Mouse (Mus musculus): Measurements from ENCODE around the gene Fbxo36. TPM values are rescaled to one million over a fixed set of nuclear protein-coding genes. Genes with fewer than 3 reads are reported as not detected.

Fbxo36 gene
- 2.8 TPM for polyA plus RNA-seq (2014; fragmentation: Illumina TruSeq; extraction: RNeasy Lipid Tissue Mini Kit (QIAGEN cat#74804); ENCODE audit: low replicate concordance)

DNA sequence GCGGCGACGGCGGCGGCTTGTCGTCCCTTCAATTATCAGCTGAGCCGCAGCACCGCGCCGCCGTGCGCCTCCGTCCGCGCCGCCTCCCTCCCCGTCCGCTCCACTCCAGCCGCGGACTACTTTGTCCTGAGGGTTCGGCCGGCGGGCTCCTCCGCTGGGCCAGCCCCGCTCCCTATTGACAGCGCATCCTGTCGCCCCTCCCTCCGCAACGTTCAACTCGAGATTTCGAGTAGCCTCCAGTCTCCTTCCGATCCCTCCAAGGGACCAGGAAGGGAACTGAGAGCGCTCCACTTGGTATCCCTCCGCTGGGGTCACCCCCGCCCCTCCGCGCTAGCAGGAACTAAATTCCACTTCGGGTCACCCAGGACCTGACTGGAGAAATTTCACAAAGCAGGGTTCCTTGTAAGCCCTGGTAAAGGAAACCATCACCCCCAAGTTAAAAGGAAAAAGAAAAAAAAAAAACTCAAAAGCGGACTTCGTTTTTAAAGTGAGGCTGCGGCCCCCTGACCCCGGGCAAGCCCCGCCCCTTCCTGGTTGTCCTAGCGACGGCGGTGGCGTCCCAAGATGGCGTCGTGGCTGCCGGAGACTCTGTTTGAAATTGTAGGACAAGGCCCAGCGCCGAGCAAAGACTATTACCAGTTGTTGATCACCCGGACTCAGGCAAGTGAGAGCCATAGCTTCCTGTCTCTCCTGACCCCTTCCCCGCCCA is at the start of gene Fbxo36:
Gene Fbxo36 (plus strand): TSS at position 533 of the 709 bp plus-strand sequence.

GRCm38 (mm10) chr1:84840018-84840664 is 500 bp downstream of the Fbxo36 start, which contains the start of gene Trip12:
TSS of gene Trip12 (minus strand) at chr1:84840516.

GRCm38 (mm10) chr1:84934503-84935333 is 95.1 kb downstream of the Fbxo36 start, which contains the start of gene Slc16a14:
TSS of gene Slc16a14 (minus strand) at chr1:84935134.

Other genes with a start within 250 kb of the Fbxo36 start
- gene Dner, start 143.6 kb upstream of the Fbxo36 start, polyA plus RNA-seq (2014; fragmentation: Illumina TruSeq; extraction: RNeasy Lipid Tissue Mini Kit (QIAGEN cat#74804); ENCODE audit: low replicate concordance): 1.6 TPM
- gene Trip12, start 675 bp downstream of the Fbxo36 start, polyA plus RNA-seq (2014; fragmentation: Illumina TruSeq; extraction: RNeasy Lipid Tissue Mini Kit (QIAGEN cat#74804); ENCODE audit: low replicate concordance): 174 TPM
- not detected for gene Slc16a14, start 95.3 kb downstream of the Fbxo36 start, polyA plus RNA-seq (2014; fragmentation: Illumina TruSeq; extraction: RNeasy Lipid Tissue Mini Kit (QIAGEN cat#74804); ENCODE audit: low replicate concordance)